Comparison of ENCODE assay signal across 18 mouse cellular contexts in the genomic region with DNA sequence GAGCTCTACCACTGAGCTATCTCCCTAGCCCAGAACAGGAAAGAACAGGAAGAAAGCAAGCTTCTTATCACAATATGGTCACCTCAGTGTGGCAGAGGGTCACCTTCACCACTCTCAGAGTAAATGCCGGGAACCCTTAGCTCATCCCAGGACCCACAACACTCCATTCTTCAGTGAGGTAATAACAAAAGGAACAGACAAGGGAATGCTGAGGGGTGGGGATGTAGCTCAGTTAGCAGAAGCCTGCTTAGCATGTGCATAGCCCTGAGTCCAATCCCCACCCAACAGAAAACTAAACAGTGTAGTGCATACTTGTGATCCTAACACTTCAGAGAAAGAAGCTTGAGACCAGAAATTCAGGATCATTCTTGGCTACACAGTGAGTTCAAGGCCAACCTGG.
"Had no signal": no experiment of that assay in that cellular context is flagged by ENCODE, and none has a peak within 500 bp of the region (broad histone marks: within the 10 kb centered on the region; RNA-seq: fewer than 3 reads in every experiment).

No protein-coding gene starts in this region.

- H3K27me3 ChIP-seq: kidney, embryonic 15.5 days; liver, embryonic 13.5 days; neural tube, embryonic 12.5 days; neural tube, embryonic 15.5 days; stomach, embryonic 15.5 days had no signal

- H3K4me1 ChIP-seq: neural tube, embryonic 12.5 days had no signal

- H3K27ac ChIP-seq: kidney, embryonic 15.5 days; left cerebral cortex, adult 2 months; liver, embryonic 13.5 days; neural tube, embryonic 12.5 days; stomach, embryonic 15.5 days had no signal

- DNase-seq: kidney, postnatal 10 days; kidney, postnatal 36 days; layer of hippocampus, postnatal 36 days; liver, embryonic 13.5 days; lung, adult 2 months; lung, postnatal 14 days; lung, postnatal 4 days; midbrain, embryonic 14.5 days; right cerebral cortex, adult 18-20 months; right cerebral cortex, postnatal 25 days; spleen, adult 18-20 months; thymus, postnatal 25 days had no signal

- H3K9me3 ChIP-seq: kidney, embryonic 15.5 days; liver, embryonic 13.5 days; neural tube, embryonic 12.5 days; neural tube, embryonic 15.5 days; stomach, embryonic 15.5 days had no signal

- H3K4me2 ChIP-seq: kidney, embryonic 15.5 days; liver, embryonic 13.5 days; midbrain, embryonic 11.5 days; neural tube, embryonic 12.5 days; neural tube, embryonic 15.5 days; stomach, embryonic 15.5 days had no signal

- H3K4me3 ChIP-seq: kidney, embryonic 15.5 days; left cerebral cortex, adult 2 months; liver, embryonic 13.5 days; neural tube, embryonic 12.5 days; neural tube, embryonic 15.5 days; stomach, embryonic 15.5 days had no signal

- H3K9ac ChIP-seq: kidney, embryonic 15.5 days; liver, embryonic 13.5 days; neural tube, embryonic 12.5 days; neural tube, embryonic 15.5 days; stomach, embryonic 15.5 days had no signal
